Mouse (Mus musculus) brain, embryonic 14.5 days (tissue): Measurements from ENCODE around the gene Abcg2. TPM values are rescaled to one million over a fixed set of nuclear protein-coding genes. Genes with fewer than 3 reads are reported as not detected.

Experiments
- DNase-seq: peaks from one replicate; pipeline ENCODE4 v3.0.0-alpha.2; 2011; ENCODE audit warnings: low read depth
- CTCF ChIP-seq: fragments of 200-500 bp; IDR thresholded peaks from 2 replicates; pipeline ENCODE4 v1.5.1; 2012; ENCODE audit warnings: inconsistent platforms, mild to moderate bottlenecking, moderate library complexity, borderline replicate concordance; ENCODE audit not compliant: insufficient read depth, insufficient read length; ENCODE audit errors: extremely low read depth
- POLR2A ChIP-seq: fragments of 200-500 bp; IDR thresholded peaks from 2 replicates; pipeline ENCODE4 v1.6.1; 2012; ENCODE audit warnings: mild to moderate bottlenecking, inconsistent platforms, borderline replicate concordance; ENCODE audit not compliant: poor library complexity, insufficient read depth, insufficient read length, severe bottlenecking; ENCODE audit errors: extremely low read depth
- polyA plus RNA-seq: library from polyadenylated mRNA; depleted of rRNA; stranded (reverse); fragments of >200 nt; gene quantifications from 2 replicates; pipeline ENCODE4 v1.2.3, GENCODE M21; 2012

Abcg2 gene
- polyA plus RNA-seq, 1 experiment, result 22.1 TPM

DNA sequence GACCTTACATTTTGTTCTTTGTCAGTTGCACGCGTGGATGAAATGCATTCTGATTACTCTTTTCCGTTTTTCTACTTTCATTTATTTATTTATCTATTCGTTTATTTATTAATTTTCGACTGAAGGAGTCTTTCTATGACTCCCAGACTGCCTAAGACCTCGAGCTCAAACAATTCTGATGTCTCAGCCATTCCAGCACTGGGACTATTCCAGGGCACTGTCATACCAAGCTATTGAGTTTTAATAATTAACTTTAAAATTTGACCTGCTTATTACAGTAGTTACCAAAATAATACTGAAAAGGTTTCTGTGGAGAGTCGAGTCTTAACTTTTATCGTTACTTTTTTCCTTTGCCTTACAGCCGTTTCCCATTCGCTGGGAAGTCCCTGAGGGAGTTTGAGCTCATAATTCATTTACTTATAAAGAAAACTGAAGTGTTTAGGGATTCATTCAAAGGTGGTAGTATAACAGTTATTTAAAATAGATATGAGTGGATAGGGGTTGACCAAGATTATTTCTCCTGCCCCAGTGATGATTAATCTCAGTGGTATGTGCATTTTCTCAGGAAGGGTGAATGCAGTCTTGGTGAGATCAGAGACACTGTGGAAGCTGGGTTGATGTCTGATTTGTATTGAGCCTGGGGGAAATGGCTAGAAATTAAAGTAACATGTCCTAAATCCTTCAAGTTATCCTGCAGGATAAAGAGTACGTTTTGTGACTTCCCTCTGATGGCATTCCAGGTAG, 56.9 kb downstream of the Abcg2 start:
- TF ChIP-seq POLR2A, result no peak
- no peak for TF ChIP-seq CTCF
- DNase-seq, result no peak

DNA sequence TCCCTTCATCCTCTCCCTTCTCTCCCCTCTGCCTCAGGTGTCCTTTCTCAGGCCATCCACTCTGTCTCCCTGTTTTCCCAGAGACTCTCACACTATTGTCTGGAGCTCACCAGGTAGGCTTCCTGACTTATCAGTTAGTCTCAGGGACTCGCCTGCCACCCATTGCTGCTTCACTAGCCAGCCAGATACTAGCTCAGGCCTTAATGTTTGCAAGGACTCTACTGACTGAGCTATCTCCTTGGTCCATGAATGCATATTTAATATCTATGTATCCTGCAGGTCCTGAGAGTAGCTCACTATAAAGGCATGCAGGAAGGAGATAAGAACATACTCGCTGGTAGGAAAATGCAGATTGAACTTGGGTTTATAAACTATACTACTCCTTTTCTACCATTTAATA, 57.9 kb downstream of the Abcg2 start:
- TF ChIP-seq CTCF (no peak), POLR2A (no peak)
- no peak for DNase-seq

DNA sequence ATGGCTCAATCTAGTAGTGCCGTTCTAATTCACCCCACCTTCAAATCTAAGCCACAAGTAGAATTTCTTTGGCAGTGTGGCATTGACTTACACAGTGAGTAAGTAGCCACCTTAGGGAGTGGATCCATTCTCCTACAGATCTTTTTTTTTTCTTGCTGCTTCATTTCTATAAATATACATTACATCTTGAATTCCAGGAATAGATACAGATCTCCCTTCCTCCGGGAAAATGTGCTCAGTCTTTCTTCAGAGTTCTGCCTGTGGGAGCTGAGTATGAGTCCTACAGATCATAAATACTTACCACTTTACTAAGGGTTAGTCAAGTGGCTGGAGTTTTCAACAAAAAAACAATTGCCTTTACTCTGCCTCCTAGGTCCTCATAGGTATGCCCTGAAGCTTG, 60.3 kb downstream of the Abcg2 start:
- no peak for DNase-seq

DNA sequence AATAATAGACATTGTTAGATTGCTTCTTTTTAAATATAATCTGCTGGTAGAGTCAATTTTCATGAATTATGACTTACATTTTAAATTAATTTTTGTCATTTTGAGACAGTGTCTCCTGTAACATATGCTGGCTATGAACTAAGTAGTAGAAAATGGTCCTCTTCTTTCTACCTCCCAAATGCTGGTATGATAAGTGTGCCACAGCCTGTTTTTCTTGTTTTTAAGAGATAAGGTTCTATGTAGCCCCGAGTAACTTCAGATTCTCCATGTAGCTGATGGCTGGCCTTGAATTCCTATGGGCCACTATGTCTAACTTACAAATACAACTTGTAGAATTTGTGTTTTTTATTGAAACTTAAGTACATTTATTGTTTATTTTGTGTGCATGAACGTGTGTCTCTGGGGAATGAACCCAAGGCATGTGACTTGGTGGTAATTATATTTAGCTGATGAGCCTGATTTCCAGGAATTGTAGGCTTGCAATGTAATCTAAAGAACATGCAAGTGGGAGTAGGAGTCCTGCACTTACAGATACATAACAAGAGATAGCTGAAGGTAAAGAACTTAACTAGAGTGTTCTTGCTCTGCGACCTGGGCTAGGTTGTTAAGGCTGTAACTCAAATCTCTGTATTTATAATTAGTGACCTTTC, 63.9 kb downstream of the Abcg2 start:
- TF ChIP-seq POLR2A (no peak), CTCF (no peak)
- no peak for DNase-seq

More for the DNA sequence above, 60.3 kb downstream of the Abcg2 start:
- TF ChIP-seq POLR2A, result no peak
- no peak for TF ChIP-seq CTCF

DNA sequence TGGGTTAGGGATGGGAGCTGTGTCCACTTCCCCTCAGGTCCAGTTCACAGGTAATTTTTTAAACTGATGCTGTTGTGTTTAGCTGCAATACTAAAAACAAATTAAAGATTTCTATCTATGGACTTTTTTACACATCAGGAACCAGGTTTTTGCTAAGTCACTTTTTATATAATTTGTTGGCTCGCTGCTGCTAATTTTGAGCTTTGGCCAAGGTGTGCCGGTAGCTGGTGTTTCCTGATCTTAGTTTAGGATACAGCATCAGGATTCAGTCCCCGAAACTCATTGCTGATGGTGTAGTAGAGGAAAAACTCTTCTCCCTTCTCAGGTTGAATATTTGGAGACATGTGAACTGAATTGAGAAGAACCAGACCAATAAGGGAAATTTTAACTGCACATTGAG, 65.8 kb downstream of the Abcg2 start:
- TF ChIP-seq CTCF (no peak), POLR2A (no peak)
- DNase-seq, result no peak

DNA sequence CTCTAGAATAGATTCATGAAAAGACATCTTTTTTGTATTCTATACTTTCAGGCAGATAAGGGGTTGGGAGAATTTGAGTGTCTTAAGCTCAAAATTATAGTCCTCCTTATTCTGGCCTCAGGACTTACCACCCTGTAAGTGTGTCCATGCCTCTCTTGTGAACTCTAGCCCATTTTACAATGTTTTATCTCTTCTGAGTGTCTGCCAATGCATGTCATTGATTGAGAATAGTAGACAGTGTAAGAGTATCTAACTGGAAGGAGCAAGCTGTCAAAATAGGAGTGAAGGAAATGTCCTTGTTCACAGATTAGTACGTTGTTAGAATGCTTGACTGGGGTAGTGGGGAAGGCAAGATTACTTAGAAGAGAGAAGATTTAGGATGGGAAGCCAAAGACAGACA, 66.7 kb downstream of the Abcg2 start:
- DNase-seq, result no peak
- TF ChIP-seq POLR2A, result no peak
- no peak for TF ChIP-seq CTCF

DNA sequence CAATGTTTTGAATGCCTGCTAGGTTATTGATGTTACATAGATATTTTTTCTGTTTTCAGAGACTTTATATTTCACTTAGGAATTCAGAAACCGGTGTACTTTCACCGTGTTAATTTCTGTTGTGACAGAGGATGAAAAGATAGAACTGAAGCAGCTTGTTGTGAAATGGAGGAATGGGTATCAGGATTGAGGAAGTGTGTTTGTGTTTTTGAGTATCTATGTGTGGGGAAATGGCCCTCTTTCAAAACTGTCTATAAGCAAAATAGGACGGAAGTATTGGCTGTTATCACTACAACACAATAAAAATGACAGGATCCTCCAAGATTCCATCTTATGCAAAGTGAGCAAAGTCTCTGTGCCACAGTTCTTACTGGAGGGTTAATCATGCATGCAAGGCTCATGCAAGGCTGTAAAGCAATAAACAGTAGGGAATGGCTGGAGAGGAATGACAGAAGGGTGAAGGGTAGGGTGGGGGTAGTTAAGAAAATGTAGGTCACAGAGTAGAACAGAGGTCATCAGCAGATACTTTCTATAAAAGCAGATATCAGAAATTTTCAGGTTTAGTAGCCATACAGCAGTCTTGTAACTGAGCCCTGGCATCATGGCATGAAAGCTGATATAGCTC, 76.7 kb downstream of the Abcg2 start:
- TF ChIP-seq POLR2A (no peak), CTCF (no peak)
- DNase-seq, result no peak

DNA sequence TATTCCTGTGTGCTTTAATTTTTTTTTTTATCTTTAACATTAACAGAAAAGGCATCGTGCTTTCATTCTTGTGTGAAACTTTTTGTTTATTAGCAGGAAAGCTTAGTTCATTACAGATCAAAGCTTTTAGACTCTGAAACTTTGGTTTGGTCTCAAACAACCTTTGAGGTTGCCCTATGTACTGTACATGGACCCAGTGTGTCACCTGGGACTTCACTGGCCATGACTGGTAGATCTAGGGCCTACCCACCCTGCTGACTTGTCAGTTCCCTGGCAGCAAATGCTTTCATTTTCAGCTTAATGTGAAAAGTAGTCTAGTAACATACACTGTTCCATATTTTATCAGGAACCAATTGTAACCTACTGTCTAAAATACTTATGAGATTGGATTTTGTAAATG, 93.5 kb downstream of the Abcg2 start:
- DNase-seq, result no peak
- TF ChIP-seq CTCF, result no peak
- TF ChIP-seq POLR2A, result no peak

DNA sequence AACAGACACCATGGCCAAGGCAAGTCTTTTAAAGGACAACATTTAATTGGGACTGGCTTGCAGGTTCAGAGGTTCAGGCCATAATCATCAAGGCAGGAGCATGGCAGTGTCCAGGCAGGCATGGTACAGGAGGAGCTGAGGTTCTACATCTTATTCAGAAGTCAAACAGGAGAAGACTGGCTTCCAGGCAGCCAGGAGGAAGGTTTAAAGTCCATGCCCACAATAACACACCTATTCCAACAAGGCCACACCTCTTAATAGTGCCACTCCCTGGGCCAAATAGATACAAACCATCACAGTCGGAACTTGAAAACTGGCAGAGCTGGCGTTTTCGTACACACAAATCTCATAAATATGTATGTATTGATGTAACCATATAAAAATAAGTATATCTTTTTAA, 94.2 kb downstream of the Abcg2 start:
- no peak for DNase-seq
- no peak for TF ChIP-seq CTCF
- TF ChIP-seq POLR2A, result no peak

DNA sequence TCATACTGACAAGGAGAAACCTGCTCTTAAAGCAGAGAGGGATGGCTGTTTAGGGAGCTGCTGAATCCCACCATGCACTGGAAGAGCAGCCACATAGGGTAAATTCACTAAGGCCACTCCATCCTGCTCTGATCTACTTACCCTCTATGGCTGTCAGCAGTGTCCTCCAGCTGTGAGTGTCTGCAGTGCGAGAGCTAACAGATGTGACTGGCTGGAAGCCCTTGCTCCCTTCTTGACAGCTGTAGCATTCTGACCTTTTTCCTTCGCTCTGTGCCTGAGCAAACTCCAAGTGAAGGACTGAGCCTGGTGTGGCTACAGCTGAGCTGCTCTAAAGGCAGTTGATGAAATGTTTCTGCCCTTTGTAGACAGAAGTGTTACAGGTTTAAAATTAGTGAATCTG, 107.3 kb downstream of the Abcg2 start:
- no peak for TF ChIP-seq POLR2A
- DNase-seq, result peak; percentile 2

DNA sequence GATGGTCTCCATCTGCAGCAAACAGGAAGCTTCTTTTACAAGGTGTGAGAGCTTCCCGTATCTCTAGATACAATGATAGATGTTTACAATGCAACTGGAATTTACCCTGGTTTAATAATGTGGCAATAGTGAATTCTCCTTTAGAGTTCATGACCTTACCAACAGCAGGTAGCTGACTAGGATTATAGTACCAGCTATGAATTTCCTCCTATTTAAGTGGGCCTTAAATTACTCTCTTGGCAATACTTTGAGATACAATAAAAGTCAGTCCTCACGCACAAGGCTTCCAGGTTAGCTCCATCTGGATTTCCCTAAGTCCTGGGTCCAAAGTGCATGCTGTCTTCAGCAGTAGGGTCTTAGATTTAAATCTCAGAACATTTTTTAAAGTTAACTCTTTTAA, 109.9 kb downstream of the Abcg2 start:
- TF ChIP-seq POLR2A, result no peak
- TF ChIP-seq CTCF, result no peak

DNA sequence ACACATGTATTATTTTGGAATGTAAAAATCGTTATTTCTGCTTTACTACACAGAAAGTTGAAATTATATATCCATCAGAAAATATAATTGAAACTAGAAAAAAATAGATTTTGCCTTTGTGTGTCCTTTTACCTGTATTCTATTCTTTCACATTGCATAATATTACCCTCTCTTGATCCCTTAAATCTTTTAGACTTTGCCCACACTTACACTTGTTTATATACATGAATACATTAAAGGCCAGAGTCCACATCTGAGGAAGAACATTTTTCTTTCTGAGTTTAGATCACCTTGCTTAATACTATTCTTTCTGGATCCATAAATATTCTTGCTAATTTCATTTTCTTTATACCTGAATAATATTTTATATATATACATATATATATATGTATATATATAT, 110.4 kb downstream of the Abcg2 start:
- DNase-seq, result no peak
- TF ChIP-seq POLR2A (no peak), CTCF (no peak)

More for the DNA sequence above, 109.9 kb downstream of the Abcg2 start:
- no peak for DNase-seq
